Mouse (Mus musculus): ENCODE data around the gene Ano10.

DNA sequence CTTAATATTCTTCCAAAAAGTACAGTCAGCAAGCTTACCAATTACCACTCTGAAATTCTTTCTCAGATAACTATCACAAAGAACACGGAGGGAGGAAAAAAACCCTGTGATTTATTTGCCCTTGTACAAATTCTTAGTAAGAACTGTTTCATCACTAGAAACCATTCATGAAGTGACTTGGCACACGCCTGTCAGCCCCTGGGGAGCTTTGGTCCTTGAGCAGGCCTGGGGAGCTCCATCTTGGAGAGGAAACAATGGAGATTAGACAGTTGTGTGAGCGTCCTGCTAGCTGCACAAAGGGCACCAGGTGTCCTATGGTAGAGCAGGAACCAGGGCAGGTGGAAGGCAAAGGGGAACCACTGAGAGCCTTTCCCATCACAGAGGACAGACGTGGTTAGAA is 48.8 kb downstream of the Ano10 start:
- TF ChIP-seq CTCF (IDR thresholded peaks at IDR 0.05; ENCODE audit: low read depth, low read length) (no peak), GATA1 (IDR thresholded peaks at IDR 0.05; ENCODE audit: borderline replicate concordance, low read length) (no peak), TAL1 (conservative IDR thresholded peaks at IDR 0.05; ENCODE audit: low read depth, low read length) (no peak), POLR2AphosphoS5 (IDR thresholded peaks at IDR 0.05; ENCODE audit: insufficient replicate concordance, low read depth, low read length) (no peak)

Data from G1E (cell line).